Mouse (Mus musculus): Measurements from ENCODE around the gene Npm3. TPM values are rescaled to one million over a fixed set of nuclear protein-coding genes. Genes with fewer than 3 reads are reported as not detected.

Npm3 gene
- polyA plus RNA-seq (2015; fragmentation: Nextera tagmentation; extraction: Ambion mirVana), result 6.3 and 6.9 TPM in 2 replicates

DNA sequence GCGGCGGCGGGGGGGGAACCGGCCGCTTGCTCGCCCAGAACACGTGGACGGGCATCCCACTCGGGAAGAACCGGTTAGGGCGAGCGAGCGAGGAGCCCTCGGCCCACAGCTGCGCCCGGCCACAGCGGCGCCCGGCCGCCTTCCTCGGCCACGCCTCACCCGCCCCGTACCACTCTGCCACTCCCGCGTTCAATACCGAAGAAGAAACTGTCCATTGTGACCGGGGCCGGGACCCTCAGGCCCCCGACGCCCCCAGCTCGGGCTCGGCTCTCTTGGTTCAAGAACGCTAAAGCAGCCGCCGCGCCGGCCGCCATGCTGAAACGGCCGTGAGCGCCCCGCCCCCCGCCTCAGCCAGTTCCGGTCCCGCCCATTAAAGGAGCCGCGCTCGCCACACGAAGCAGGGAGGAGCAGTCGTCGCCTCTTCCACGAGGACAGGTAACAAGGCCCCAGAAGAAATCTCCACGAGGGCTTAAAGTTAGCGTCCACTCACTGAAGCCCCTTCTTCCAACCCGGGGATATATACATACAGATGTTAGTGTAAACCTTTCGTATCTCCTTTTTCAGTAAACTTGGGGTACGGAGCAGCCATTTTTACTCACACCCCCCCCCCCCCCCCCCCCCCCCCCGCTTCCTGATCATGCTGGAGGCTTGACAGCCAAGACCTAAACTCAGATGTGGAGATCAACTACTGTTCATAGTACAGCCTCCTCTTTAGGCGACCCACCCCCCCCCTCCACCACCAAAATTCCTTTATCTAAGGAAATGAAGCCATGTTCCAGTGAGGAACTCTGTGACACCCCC, at the start of gene Npm3:
Gene Npm3, minus strand, starts transcription at position 349 of the 801 bp plus-strand sequence.
- peak within 1 kb of the TSS; percentile 48; the same call in 1 of the 2 replicates for H3K27ac ChIP-seq
- peaks cover 24% of the 10 kb centered on the region for H3K4me1 ChIP-seq

DNA sequence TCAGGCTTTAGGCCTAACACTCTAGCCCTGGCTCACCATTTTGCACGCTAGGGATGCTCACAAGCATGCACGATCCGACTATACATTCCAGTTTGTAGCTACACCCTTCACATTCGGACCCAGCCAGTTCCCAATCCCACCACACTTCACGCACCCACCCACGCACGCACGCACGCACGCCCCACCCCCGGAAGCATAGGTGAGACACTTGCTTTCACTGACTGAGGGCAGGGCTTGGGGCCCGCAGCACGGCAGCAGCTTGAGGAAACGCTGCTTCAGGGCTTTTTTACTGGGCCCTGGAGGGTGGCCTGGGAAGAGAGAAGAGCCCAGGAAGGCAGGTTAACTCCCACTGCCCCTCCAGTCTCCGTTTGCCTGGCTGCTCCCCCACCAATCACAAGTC, 47.5 kb upstream of the Npm3 start:
- no peaks in the 10 kb centered on the region for H3K27me3 ChIP-seq (replicated peaks)
- no peak overlapping the region for H3K4me3 ChIP-seq
- peaks cover 5% of the 10 kb centered on the region; the same call in 1 of the 2 replicates for H3K4me1 ChIP-seq
- H3K4me2 ChIP-seq, result no peak overlapping the region
- H3K9me3 ChIP-seq, result no peaks in the 10 kb centered on the region
- H3K36me3 ChIP-seq (replicated peaks), result no peaks in the 10 kb centered on the region
- H3K9ac ChIP-seq, result no peak overlapping the region
- no peak for ATAC-seq (replicated peaks)
- WGBS, result 77% methylated on average over 15 of the region's 15 CpGs
- H3K27ac ChIP-seq, result no peak overlapping the region

More for the DNA sequence above, at the start of gene Npm3:
- peak within 1 kb of the TSS; percentile 69 for H3K9ac ChIP-seq
- peak; percentile 88 for ATAC-seq (replicated peaks)
- WGBS, result under 1% methylated on average over 46 of the region's 60 CpGs
- H3K36me3 ChIP-seq (replicated peaks), result peaks cover 25% of the 10 kb centered on the region
- H3K4me2 ChIP-seq, result peak within 1 kb of the TSS; percentile 96
- no peaks in the 10 kb centered on the region for H3K9me3 ChIP-seq
- H3K4me3 ChIP-seq, result peak within 1 kb of the TSS; percentile 79
- H3K27me3 ChIP-seq (replicated peaks), result peaks cover 35% of the 10 kb centered on the region

DNA sequence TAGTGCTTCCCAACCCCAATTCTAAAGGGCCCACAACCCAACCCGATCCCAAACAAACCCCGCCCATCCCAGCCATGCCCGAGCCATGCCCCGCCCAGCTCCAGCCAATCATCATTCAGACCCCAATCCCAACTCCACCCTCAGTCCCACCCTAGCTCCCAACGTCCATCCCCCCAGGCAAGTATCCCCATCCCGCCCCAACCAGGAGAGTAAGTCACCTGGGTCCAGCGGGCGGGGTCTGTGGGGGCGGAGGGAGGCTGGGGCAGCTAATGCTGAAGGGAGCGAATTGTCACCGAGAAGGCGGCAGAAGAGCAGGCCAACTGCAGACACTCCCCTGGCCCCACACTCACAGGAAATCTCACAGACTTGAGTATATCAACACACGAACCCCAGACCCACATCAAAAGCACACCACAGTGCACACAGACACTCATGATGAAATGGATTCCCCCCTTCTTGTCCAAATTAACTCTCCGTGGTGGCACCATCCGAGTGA, 46.7 kb upstream of the Npm3 start:
- Histone ChIP-seq H3K36me3 (replicated peaks) (no peaks in the 10 kb centered on the region), H3K4me3 (0 out of 2 replicates have a peak overlapping the region, but pooled peaks have one; percentile 8), H3K4me1 (peaks cover 5% of the 10 kb centered on the region; the same call in 1 of the 2 replicates), H3K9me3 (no peaks in the 10 kb centered on the region), H3K27me3 (replicated peaks) (no peaks in the 10 kb centered on the region), H3K27ac (no peak overlapping the region), H3K4me2 (peak overlapping the region; percentile 30), H3K9ac (no peak overlapping the region)
- WGBS, result 11% methylated on average over 15 of the region's 15 CpGs
- no peak for ATAC-seq (replicated peaks)

DNA sequence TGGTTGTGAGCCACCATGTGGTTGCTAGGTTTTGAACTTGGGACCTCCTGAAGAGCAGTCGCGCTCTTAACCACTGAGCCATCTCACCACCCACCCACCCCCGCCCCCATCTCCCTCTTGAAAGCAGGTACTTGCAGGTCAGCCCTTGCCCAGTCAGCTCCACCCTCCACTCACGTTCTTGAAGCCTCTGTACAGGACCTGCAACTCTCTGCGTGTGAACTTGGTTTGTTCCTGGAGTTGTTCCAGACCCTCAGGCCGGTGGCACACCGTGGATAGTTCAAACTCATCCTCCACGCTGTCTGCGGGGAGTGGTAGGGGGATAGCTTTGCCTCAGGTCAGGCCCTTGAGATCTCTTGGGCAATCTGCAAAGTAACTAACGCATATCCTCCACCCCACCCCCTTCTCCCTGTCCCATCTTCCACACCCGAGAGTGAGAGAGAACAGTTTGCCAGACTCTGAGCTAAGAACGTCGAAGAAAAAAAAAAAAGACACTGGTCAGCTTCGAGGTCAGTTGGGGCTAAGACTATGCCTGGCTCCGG, 46.1 kb upstream of the Npm3 start:
- 29% methylated on average over 15 of the region's 15 CpGs for WGBS
- Histone ChIP-seq H3K4me1 (peaks cover 5% of the 10 kb centered on the region; the same call in 1 of the 2 replicates), H3K9ac (no peak overlapping the region), H3K9me3 (no peaks in the 10 kb centered on the region), H3K27me3 (replicated peaks) (no peaks in the 10 kb centered on the region), H3K36me3 (replicated peaks) (no peaks in the 10 kb centered on the region), H3K4me3 (no peak overlapping the region), H3K27ac (no peak overlapping the region), H3K4me2 (peak overlapping the region; percentile 30; the same call in 1 of the 2 replicates)
- no peak for ATAC-seq (replicated peaks)

DNA sequence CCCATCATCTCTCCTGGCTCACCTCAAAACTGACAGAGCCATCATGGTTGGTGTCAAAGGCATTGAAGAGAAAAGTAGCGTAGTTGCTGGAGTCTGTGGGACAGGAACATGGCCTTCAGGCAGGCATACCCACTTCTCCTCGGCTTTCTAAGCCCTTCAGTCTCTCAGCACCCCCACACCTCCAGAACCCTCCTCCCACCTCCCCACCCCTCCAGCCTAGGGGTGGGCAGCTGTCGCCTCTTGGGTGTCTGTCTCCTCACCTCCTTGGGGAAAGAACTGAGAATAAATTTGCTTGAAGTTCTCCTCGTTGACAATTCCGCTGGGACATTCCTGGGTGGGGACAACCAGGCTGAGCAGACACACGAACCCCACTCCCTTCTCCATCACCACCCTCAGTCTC, 45.3 kb upstream of the Npm3 start:
- Histone ChIP-seq H3K27me3 (replicated peaks) (no peaks in the 10 kb centered on the region), H3K27ac (no peak overlapping the region), H3K9ac (no peak overlapping the region), H3K4me2 (no peak overlapping the region), H3K4me3 (no peak overlapping the region), H3K36me3 (replicated peaks) (no peaks in the 10 kb centered on the region), H3K4me1 (peaks cover 5% of the 10 kb centered on the region; the same call in 1 of the 2 replicates), H3K9me3 (no peaks in the 10 kb centered on the region)
- 83% methylated on average over 6 of the region's 6 CpGs for WGBS
- ATAC-seq (replicated peaks), result no peak

DNA sequence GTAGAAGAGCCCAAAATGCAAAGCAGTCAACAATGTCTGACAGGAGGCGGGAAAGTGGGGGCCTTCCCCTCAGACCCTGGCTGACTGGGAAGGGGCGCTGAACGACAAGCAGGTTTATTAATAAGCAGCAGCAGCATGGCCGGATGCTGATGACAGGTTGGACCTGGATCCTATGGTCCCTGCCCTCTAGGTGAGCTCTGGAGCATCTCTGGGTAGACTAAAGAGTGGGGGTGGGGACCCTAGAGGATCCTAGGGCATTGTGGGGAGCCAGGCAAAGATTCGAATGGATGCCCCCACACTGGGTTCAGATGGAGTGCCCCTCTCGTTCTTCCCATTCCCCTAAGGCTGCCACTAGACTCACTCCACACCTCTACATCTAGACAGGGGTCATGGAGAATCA, 43.0 kb upstream of the Npm3 start:
- Histone ChIP-seq H3K9me3 (no peaks in the 10 kb centered on the region), H3K4me1 (peaks cover 5% of the 10 kb centered on the region; the same call in 1 of the 2 replicates), H3K27ac (no peak overlapping the region), H3K36me3 (replicated peaks) (no peaks in the 10 kb centered on the region), H3K4me3 (no peak overlapping the region), H3K9ac (no peak overlapping the region), H3K27me3 (replicated peaks) (no peaks in the 10 kb centered on the region), H3K4me2 (no peak overlapping the region)
- 89% methylated on average over 6 of the region's 6 CpGs for WGBS
- ATAC-seq (replicated peaks), result no peak

DNA sequence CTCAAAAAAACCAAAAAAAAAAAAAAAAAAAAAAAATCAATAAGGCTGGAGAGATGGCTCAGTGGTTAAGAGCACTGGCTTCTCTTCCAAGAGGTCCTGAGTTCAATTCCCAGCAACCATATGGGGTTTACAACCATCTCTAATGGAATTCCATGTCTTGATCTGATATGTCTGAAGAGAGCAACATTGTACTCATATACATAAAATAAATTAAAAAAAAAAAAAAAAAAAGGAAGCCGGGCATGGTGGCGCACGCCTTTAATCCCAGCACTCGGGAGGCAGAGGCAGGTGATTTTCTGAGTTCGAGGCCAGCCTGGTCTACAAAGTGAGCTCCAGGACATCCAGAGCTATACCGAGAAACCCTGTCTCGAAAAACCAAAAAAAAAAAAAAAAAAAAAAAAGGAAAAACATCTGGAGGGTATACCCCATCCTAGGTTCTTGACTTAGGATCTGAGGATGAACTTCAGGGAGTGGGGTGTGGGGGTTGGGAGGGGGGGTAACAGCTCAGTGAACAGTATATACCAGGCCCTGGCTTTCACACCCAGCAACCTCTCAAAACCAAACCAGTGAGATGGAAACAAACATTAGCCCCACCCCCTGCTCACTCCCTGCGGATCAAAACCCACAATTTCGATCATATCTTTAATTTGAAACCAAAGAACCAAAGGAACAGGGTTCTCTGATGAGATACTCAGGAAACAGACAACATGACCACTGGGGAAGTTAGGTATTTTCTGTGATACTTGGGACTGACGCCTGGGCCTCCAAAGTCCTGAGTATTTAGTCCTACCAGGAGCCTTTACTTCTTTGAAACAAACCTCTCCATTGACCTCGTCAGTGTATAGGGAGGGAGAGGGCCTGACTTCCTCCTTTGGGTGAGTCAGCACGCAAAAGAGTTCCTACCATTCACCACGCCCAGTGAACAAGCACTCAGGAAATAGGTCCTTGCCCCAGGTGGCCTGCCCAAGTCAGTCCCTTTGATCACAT, 40.8 kb upstream of the Npm3 start:
- H3K9ac ChIP-seq, result no peak overlapping the region

DNA sequence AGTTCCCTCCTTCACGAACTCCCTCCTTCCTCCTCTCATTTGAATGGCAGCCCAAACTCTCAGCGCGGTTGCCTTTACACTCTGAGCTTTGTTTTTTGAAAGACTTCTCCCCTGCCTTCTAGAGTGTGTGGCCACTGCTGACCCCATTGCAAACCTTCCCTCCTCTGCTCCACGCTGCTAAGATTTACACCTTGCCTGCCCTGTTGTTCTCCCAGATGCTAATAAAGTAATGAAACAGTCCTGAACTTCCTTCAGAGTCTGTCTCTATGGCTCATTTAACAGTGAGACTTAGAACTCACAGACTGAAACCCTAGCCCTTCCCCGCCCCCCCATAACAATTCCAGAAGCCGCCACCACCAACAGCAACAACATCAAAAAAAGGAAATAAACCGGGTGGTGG, 40.0 kb upstream of the Npm3 start:
- H3K4me2 ChIP-seq, result no peak overlapping the region
- no peaks in the 10 kb centered on the region for H3K9me3 ChIP-seq
- H3K4me1 ChIP-seq, result no peaks in the 10 kb centered on the region
- ATAC-seq (replicated peaks), result no peak
- no peaks in the 10 kb centered on the region for H3K27me3 ChIP-seq (replicated peaks)
- H3K27ac ChIP-seq, result no peak overlapping the region
- no peak overlapping the region for H3K4me3 ChIP-seq
- no peaks in the 10 kb centered on the region for H3K36me3 ChIP-seq (replicated peaks)
- WGBS, result 81% methylated on average over 7 of the region's 7 CpGs
- no peak overlapping the region for H3K9ac ChIP-seq

More for the DNA sequence above, 40.8 kb upstream of the Npm3 start:
- H3K4me1 ChIP-seq, result no peaks in the 10 kb centered on the region
- H3K27me3 ChIP-seq (replicated peaks), result no peaks in the 10 kb centered on the region
- no peaks in the 10 kb centered on the region for H3K36me3 ChIP-seq (replicated peaks)
- H3K9me3 ChIP-seq, result no peaks in the 10 kb centered on the region
- H3K4me3 ChIP-seq, result no peak overlapping the region
- no peak overlapping the region for H3K4me2 ChIP-seq
- no peak overlapping the region for H3K27ac ChIP-seq
- ATAC-seq (replicated peaks), result no peak
- WGBS, result 77% methylated on average over 13 of the region's 13 CpGs

DNA sequence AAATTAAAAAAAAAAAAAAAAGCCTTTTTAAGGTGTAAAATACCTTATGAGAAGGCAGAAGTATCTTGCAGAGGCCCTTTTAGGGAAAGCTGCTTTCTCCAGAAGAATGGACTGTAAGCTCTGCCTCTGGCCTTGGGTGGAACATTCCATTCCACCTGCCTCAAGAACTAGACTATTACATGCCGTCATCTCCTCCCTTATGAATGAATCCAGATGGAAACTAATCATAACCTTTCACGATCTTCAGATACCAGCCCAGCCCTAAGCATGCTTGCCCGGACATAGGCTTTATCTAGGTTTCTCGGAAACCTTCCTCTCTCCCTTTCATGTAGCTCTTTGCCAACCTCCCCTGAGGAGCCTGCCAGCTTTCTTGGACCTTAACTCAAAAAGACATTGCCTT, 38.9 kb upstream of the Npm3 start:
- H3K27me3 ChIP-seq (replicated peaks), result no peaks in the 10 kb centered on the region
- H3K36me3 ChIP-seq (replicated peaks), result no peaks in the 10 kb centered on the region
- H3K4me2 ChIP-seq, result no peak overlapping the region
- H3K9me3 ChIP-seq, result no peaks in the 10 kb centered on the region
- no peak overlapping the region for H3K9ac ChIP-seq
- peaks cover 6% of the 10 kb centered on the region; the same call in 1 of the 2 replicates for H3K4me1 ChIP-seq
- 89% methylated on average over 4 of the region's 4 CpGs for WGBS
- no peak overlapping the region for H3K27ac ChIP-seq
- ATAC-seq (replicated peaks), result no peak
- H3K4me3 ChIP-seq, result no peak overlapping the region

DNA sequence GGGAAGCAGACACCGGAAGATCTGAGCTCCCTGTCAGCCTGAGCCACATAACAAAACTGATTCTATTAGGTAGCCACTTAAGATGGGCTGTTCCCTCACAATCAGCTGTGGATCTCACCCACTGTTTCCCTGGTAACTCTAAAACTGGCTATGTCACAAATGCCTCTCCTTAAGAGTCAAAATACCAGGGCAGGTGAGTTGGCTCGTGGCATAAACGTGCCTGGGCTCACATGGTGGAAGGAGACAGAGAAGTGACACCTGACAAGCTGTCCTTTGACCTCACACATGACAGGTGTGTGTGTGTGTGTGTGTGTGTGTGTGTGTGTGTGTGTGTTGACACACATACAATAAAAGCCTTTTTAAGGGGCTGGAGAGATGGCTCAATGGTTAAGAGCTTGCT, 38.1 kb upstream of the Npm3 start:
- Histone ChIP-seq H3K9ac (no peak overlapping the region), H3K9me3 (no peaks in the 10 kb centered on the region), H3K27me3 (replicated peaks) (no peaks in the 10 kb centered on the region), H3K36me3 (replicated peaks) (no peaks in the 10 kb centered on the region), H3K4me3 (no peak overlapping the region), H3K27ac (no peak overlapping the region), H3K4me2 (no peak overlapping the region), H3K4me1 (peaks cover 6% of the 10 kb centered on the region; the same call in 1 of the 2 replicates)
- no peak for ATAC-seq (replicated peaks)
- WGBS, result 68% methylated on average over 3 of the region's 3 CpGs

DNA sequence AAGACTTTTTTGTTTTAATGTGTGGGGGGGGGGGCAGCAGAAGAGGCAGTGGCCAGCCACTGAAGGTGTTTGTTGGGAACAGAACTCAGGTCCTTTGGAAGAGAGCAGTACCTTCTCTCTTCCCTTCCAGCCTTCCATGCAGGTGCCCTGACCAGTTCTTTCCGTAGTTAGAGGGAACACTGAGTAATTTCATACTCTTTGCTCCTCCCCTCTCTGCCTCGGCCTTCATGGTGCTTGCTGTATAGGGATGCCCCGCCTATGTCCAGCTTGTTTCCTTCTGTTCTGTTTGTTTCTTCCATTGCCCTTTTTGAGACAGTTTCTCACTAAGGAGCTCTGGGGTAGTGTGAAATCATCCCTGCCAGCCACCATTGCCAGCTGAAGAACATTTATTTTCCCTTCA, 36.1 kb upstream of the Npm3 start:
- no peaks in the 10 kb centered on the region for H3K36me3 ChIP-seq (replicated peaks)
- ATAC-seq (replicated peaks), result no peak

More for the DNA sequence above, 36.1 kb upstream of the Npm3 start:
- Histone ChIP-seq H3K27me3 (replicated peaks) (no peaks in the 10 kb centered on the region), H3K4me1 (peaks cover 24% of the 10 kb centered on the region), H3K9ac (no peak overlapping the region), H3K9me3 (no peaks in the 10 kb centered on the region), H3K27ac (no peak overlapping the region), H3K4me2 (no peak overlapping the region), H3K4me3 (no peak overlapping the region)
- WGBS, result 77% methylated on average over 3 of the region's 3 CpGs

Data from midbrain, embryonic 15.5 days (tissue).